Mouse (Mus musculus) brain, embryonic 14.5 days (tissue): ENCODE measurements around the gene Med21. TPM values are rescaled to one million over a fixed set of nuclear protein-coding genes. Genes with fewer than 3 reads are reported as not detected.

Experiments
- DNase-seq: peaks from one replicate; pipeline ENCODE4 v3.0.0-alpha.2; 2011; ENCODE audit warnings: low read depth
- CTCF ChIP-seq: fragments of 200-500 bp; IDR thresholded peaks from 2 replicates; pipeline ENCODE4 v1.5.1; 2012; ENCODE audit warnings: inconsistent platforms, mild to moderate bottlenecking, moderate library complexity, borderline replicate concordance; ENCODE audit not compliant: insufficient read depth, insufficient read length; ENCODE audit errors: extremely low read depth
- POLR2A ChIP-seq: fragments of 200-500 bp; IDR thresholded peaks from 2 replicates; pipeline ENCODE4 v1.6.1; 2012; ENCODE audit warnings: mild to moderate bottlenecking, inconsistent platforms, borderline replicate concordance; ENCODE audit not compliant: poor library complexity, insufficient read depth, insufficient read length, severe bottlenecking; ENCODE audit errors: extremely low read depth
- polyA plus RNA-seq: library from polyadenylated mRNA; depleted of rRNA; stranded (reverse); fragments of >200 nt; gene quantifications from 2 replicates; pipeline ENCODE4 v1.2.3, GENCODE M21; 2012

The Med21 gene
- polyA plus RNA-seq, 1 experiment = 67.4 TPM

- no peak for DNase-seq
- TF ChIP-seq POLR2A = no peak
These were observed 9.1 kb downstream of the Med21 start for GRCm38 (mm10) chr6:146651431-146651830.

- no peak for DNase-seq
- no peak for TF ChIP-seq POLR2A
- no peak for TF ChIP-seq CTCF
These were observed 10.8 kb downstream of the Med21 start for GRCm38 (mm10) chr6:146653197-146653596.

- DNase-seq = peak; percentile 37
- TF ChIP-seq CTCF = peak; percentile 39; the same call in 1 of the 2 replicates
- TF ChIP-seq POLR2A = no peak
These were observed 18.2 kb downstream of the Med21 start for GRCm38 (mm10) chr6:146660591-146660990.

GRCm38 (mm10) chr6:146661655-146662054 lies 19.3 kb downstream of the Med21 start:
- no peak for DNase-seq
- TF ChIP-seq POLR2A (no peak), CTCF (no peak)

- TF ChIP-seq POLR2A = no peak
- TF ChIP-seq CTCF = peak; percentile 62; the same call in 1 of the 2 replicates
These were observed 20.3 kb downstream of the Med21 start for GRCm38 (mm10) chr6:146662679-146663078.

GRCm38 (mm10) chr6:146664116-146664515 lies 21.8 kb downstream of the Med21 start:
- TF ChIP-seq POLR2A = no peak
- no peak for TF ChIP-seq CTCF

More at GRCm38 (mm10) chr6:146662679-146663078, 20.3 kb downstream of the Med21 start:
- DNase-seq = peak; percentile 47

GRCm38 (mm10) chr6:146664917-146665316 lies 22.6 kb downstream of the Med21 start:
- DNase-seq = no peak
- TF ChIP-seq CTCF = no peak
- no peak for TF ChIP-seq POLR2A

More at GRCm38 (mm10) chr6:146664116-146664515, 21.8 kb downstream of the Med21 start:
- DNase-seq = no peak

- TF ChIP-seq CTCF = no peak
These were observed 23.1 kb downstream of the Med21 start for GRCm38 (mm10) chr6:146665408-146665807.

GRCm38 (mm10) chr6:146666811-146667210 lies 24.5 kb downstream of the Med21 start:
- TF ChIP-seq CTCF (no peak), POLR2A (no peak)
- no peak for DNase-seq

More at GRCm38 (mm10) chr6:146665408-146665807, 23.1 kb downstream of the Med21 start:
- no peak for DNase-seq

GRCm38 (mm10) chr6:146668606-146669005 lies 26.3 kb downstream of the Med21 start:
- no peak for DNase-seq
- TF ChIP-seq CTCF = no peak
- no peak for TF ChIP-seq POLR2A

- TF ChIP-seq CTCF = no peak
- TF ChIP-seq POLR2A = no peak
- DNase-seq = no peak
These were observed 28.9 kb downstream of the Med21 start for GRCm38 (mm10) chr6:146670956-146671855.

GRCm38 (mm10) chr6:146672106-146672505 lies 29.8 kb downstream of the Med21 start:
- TF ChIP-seq POLR2A = no peak
- TF ChIP-seq CTCF = no peak

More at GRCm38 (mm10) chr6:146672106-146672505, 29.8 kb downstream of the Med21 start:
- DNase-seq = no peak
